Mouse (Mus musculus) macrophage (primary cell): ENCODE data around the gene Ankrd2. TPM values are rescaled to one million over a fixed set of nuclear protein-coding genes. Genes with fewer than 3 reads are reported as not detected.
"Not testable (repeated sequence)": the region's sequence is repeated elsewhere in the genome, so short reads cannot be mapped to it uniquely, and the experiment has no call there.

Source experiments
- H3K27ac ChIP-seq: fragments of 350-480 bp; formaldehyde crosslinking; 2 replicates; pipeline ENCODE4 v1.9.0; 2021
- H3K36me3 ChIP-seq: fragments of 350-480 bp; formaldehyde crosslinking; 2 replicates; pipeline ENCODE4 v1.9.0; 2021; ENCODE audit errors: inconsistent target
- H3K4me3 ChIP-seq: fragments of 350-480 bp; formaldehyde crosslinking; 2 replicates; pipeline ENCODE4 v1.9.0; 2021; ENCODE audit errors: inconsistent target
- H3K79me2 ChIP-seq: fragments of 350-480 bp; formaldehyde crosslinking; 2 replicates; pipeline ENCODE4 v1.9.0; 2021; ENCODE audit errors: inconsistent target
- WGBS: methylation state at CpG from one replicate; pipeline ENCODE4 v1.1.7; 2026; ENCODE audit warnings: inconsistent platforms; ENCODE audit not compliant: missing documents; 5-methylcytosine and 5-hydroxymethylcytosine counted together
- polyA plus RNA-seq: library from polyadenylated mRNA; stranded (reverse); fragments of 250-400 nt; gene quantifications from 3 replicates; pipeline ENCODE4 v1.2.4, GENCODE M21; 2018; ENCODE audit warnings: inconsistent platforms

Gene Ankrd2
- polyA plus RNA-seq, 1 experiment from 2014 or later: not detected

DNA sequence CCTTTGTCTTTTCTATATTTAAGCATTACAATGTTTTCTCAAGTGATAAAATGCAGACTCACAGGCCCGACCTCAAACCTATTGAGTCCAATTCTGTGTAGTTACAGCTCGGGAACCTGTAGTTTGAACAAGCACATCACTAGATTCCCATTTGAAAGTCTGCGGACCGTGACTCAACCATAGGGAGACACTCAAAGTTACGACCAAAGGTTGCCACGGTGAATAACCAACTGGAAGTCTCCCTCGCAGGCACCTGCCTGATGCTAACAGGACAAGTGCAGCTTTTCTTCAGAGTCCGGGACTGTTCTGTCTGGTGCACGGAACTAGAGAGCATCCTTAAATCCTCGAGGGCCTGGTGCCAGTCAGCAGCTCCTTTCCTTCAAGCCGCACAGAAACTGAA, 44.7 kb downstream of the Ankrd2 start:
- WGBS: 89% methylated on average over 11 of the region's 11 CpGs
- Histone ChIP-seq H3K36me3 (no peaks in the 10 kb centered on the region), H3K4me3 (no peak overlapping the region), H3K27ac (peak overlapping the region; percentile 86), H3K79me2 (no peaks in the 10 kb centered on the region)

DNA sequence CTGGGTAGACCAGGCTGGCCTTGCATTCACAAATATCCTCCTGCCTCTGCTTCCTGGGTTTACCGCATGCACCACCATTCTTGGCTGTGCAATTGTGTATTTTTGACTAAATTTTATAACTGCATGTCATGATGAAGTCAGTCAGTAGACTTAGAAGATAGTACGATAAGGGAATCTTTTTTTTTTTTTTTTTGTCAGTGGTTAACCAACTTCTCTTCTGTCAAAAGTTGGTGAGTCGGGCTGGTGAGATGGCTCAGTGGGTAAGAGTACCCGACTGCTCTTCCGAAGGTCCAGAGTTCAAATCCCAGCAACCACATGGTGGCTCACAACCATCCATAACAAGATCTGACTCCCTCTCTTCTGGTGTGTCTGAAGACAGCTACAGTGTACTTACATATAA, 45.8 kb downstream of the Ankrd2 start:
- not testable (repeated sequence) for H3K4me3 ChIP-seq, H3K79me2 ChIP-seq, H3K36me3 ChIP-seq
- H3K27ac ChIP-seq: peak overlapping the region; percentile 86; the same call in 1 of the 2 replicates
- WGBS: 100% methylated on average over 2 of the region's 5 CpGs

DNA sequence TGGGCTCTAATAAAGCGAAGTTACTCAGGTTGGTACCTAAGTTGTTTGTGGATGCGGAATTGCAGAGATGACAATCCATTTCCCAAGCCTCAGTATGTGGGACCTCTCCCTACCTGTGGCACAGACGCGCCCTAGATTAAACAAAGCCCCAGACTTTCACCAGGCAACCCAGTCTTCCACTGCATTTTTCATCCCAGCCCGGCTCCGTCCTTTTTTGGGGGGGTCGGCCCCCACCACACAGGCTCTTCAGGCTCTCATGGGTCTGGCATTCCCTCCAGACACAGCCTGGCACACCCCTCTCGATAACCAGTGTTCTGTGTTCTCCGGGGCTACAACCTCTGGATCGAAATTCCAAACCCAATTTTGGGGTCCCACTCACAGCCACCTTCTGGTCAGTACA, 49.9 kb downstream of the Ankrd2 start:
- no peaks in the 10 kb centered on the region for H3K36me3 ChIP-seq
- no peak overlapping the region for H3K27ac ChIP-seq
- 32% methylated on average over 10 of the region's 10 CpGs for WGBS
- H3K79me2 ChIP-seq: no peaks in the 10 kb centered on the region
- H3K4me3 ChIP-seq: peak overlapping the region; percentile 29

DNA sequence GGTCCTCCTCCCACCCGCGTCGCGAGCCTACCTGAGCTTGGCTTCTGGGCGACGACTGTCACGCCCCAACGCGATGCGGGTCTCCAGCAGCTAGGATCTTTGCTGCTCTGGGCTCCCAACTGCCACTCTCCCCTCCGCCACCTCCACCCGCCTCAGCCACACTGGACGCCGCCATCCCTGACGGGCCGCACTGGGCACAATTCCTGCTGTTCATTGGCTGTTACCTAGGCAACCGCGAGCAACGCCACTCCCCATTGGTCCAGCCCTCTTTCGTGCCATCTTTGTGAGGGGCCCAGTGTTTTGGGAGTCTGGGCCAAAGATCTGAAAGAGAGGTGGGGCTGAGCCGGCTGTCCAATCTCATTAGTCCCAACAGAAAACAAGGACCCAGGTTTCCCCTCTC, 50.4 kb downstream of the Ankrd2 start, which contains the start of gene Morn4:
Gene Morn4, minus strand, starts transcription at position 192 of the 400 bp plus-strand sequence.
- WGBS: 26% methylated on average over 21 of the region's 21 CpGs
- peak within 1 kb of the TSS; percentile 29 for H3K4me3 ChIP-seq
- H3K79me2 ChIP-seq: peaks cover 1% of the 10 kb centered on the region

DNA sequence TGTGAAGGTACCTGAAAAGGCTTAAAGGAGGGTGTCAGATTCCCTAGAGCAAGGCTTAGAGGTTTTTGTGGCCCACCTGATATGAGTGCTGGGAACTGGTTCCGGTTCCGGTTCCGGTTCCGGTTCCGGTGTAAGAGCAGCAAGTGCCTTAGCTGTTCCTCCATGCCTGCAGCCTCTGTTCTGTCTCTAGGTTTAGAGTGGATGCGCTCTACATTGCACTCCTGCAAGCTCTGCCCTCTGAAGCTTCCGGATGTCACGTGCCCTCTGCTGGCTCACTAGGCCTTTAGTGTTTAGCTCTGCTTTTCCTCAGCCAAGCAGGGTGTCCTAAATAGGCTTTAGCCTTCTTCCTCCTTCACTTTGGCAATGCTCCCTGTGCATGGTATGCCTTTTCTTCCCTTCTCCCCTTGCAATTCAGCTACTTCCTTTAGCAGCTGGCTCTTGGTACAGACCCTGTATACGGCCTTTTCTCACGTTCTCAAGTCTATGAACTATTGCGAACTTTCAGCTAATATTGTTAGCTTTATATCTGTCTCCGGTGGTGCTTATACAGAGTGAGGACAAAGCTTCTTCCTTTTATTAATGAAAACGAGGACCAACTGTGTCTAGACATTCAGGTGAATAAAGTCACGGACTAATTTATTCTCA, 53.4 kb downstream of the Ankrd2 start:
- Histone ChIP-seq H3K4me3 (peak overlapping the region; percentile 32), H3K79me2 (peaks cover 32% of the 10 kb centered on the region), H3K36me3 (0 out of 2 replicates have a peak, but pooled peaks cover 7% of the 10 kb centered on the region), H3K27ac (peak overlapping the region; percentile 98)
- 6% methylated on average over 14 of the region's 14 CpGs for WGBS

More for the DNA sequence above, 50.4 kb downstream of the Ankrd2 start, which contains the start of gene Morn4:
- no peaks in the 10 kb centered on the region for H3K36me3 ChIP-seq
- no peak within 1 kb of the TSS for H3K27ac ChIP-seq

DNA sequence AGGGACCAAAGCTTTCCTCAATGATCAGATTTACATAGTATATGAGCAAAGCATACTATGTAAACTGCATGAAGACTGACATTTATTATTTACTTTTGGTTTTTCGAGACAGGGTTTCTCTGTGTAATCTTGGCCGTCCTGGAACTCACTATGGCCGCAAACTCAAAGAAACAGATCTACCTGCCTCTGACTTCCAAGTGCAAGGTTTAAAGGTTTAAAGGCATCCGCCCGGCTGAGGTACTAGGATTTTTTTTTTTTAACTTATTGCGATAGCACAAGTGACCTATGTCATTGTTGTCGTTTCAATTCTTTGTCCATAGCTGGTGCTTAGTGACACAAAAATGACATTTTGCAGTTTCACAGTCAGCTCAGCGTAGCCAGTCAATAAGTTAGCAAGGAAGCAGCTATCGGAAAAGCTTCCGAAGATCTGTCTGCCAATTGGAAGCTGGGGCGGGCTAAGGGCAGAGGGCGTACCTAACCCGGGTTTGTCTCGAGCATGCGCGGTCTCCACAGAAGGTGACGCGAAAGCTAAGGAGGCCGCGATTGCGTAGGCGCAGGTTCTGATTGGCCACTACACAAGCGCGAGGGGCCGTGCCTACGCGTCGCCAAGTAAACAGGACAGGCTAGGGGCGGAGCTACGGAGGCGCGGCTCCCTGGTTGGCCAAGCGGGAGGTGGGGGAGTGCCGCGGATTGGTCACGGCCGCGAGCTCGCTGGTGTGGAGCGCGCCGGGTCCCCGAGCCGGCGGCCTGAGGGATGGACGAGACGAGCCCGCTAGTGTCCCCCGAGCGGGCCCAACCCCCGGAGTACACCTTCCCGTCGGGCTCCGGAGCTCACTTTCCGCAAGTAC, 54.2 kb downstream of the Ankrd2 start, which contains the start of gene Pi4k2a:
Gene Pi4k2a, plus strand, starts transcription at position 723 of the 848 bp plus-strand sequence.
- Histone ChIP-seq H3K36me3 (0 out of 2 replicates have a peak, but pooled peaks cover 7% of the 10 kb centered on the region), H3K79me2 (peaks cover 39% of the 10 kb centered on the region), H3K27ac (peak within 1 kb of the TSS; percentile 98), H3K4me3 (peak within 1 kb of the TSS; percentile 62)
- WGBS: under 1% methylated on average over 55 of the region's 55 CpGs

DNA sequence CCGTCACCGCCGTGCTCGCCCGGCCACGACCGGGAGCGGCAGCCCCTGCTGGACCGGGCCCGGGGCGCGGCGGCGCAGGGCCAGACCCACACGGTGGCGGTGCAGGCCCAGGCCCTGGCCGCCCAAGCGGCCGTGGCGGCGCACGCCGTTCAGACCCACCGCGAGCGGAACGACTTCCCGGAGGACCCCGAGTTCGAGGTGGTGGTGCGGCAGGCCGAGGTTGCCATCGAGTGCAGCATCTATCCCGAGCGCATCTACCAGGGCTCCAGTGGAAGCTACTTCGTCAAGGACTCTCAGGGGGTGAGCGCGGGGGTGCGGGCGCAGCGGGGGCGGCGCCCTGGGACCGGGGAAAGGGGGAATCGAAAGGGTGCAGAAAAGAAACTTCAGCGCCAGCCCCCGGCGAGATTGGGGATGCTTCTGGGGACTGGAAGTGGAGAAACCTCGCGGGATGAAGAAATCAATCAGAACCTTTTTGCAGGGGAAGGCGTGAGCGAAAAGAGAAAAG, 54.9 kb downstream of the Ankrd2 start:
- Histone ChIP-seq H3K27ac (peak overlapping the region; percentile 88), H3K36me3 (peaks cover 10% of the 10 kb centered on the region; the same call in 1 of the 2 replicates), H3K79me2 (peaks cover 46% of the 10 kb centered on the region), H3K4me3 (peak overlapping the region; percentile 62)
- WGBS: under 1% methylated on average over 48 of the region's 52 CpGs

Other genes starting within 250 kb of the Ankrd2 start
- gene Arhgap19, start 234.0 kb upstream of the Ankrd2 start, polyA plus RNA-seq: 95.1 to 159 TPM (median 112 TPM) in 3 replicates
- gene Frat1, start 206.0 kb upstream of the Ankrd2 start, polyA plus RNA-seq: 0.36 to 3.2 TPM (median 1.3 TPM) in 3 replicates
- 0.41 to 4.5 TPM (median 3.0 TPM) in 3 replicates for gene Frat2, start 187.9 kb upstream of the Ankrd2 start, polyA plus RNA-seq
- 3.8 to 15.5 TPM (median 6.8 TPM) in 3 replicates for gene Rrp12, start 139.8 kb upstream of the Ankrd2 start, polyA plus RNA-seq
- gene Pgam1, start 124.1 kb upstream of the Ankrd2 start, polyA plus RNA-seq: 316 to 518 TPM (median 374 TPM) in 3 replicates
- gene Exosc1, start 102.6 kb upstream of the Ankrd2 start, polyA plus RNA-seq: 15.3 to 37.7 TPM (median 36.0 TPM) in 3 replicates
- gene Zdhhc16, start 102.5 kb upstream of the Ankrd2 start, polyA plus RNA-seq: 17.4 to 32.6 TPM (median 29.9 TPM) in 3 replicates
- gene Mms19, start 54.8 kb upstream of the Ankrd2 start, polyA plus RNA-seq: 20.9 to 26.5 TPM (median 24.4 TPM) in 3 replicates
- gene Ubtd1, start 54.2 kb upstream of the Ankrd2 start, polyA plus RNA-seq: 25.8 to 42.9 TPM (median 41.2 TPM) in 3 replicates
- 1.3 to 2.2 TPM (median 1.9 TPM) in 3 replicates for gene Hoga1, start 9.6 kb downstream of the Ankrd2 start, polyA plus RNA-seq
- gene 4933411K16Rik, start 16.2 kb downstream of the Ankrd2 start, polyA plus RNA-seq: 0.19 to 0.27 TPM (median 0.27 TPM) in 3 replicates
- 2.7 to 5.4 TPM (median 5.3 TPM) in 3 replicates for gene Morn4, start 50.4 kb downstream of the Ankrd2 start, polyA plus RNA-seq
- gene Pi4k2a, start 54.5 kb downstream of the Ankrd2 start, polyA plus RNA-seq: 62.5 to 98.7 TPM (median 75.6 TPM) in 3 replicates
- gene Avpi1, start 93.1 kb downstream of the Ankrd2 start, polyA plus RNA-seq: 3.0 to 9.5 TPM (median 6.7 TPM) in 3 replicates
- gene Marveld1, start 111.4 kb downstream of the Ankrd2 start, polyA plus RNA-seq: 2.9 to 12.9 TPM (median 8.4 TPM) in 3 replicates
- 10.8 to 19.0 TPM (median 16.4 TPM) in 3 replicates for gene Zfyve27, start 128.0 kb downstream of the Ankrd2 start, polyA plus RNA-seq
- gene Sfrp5, start 166.3 kb downstream of the Ankrd2 start, polyA plus RNA-seq: 0.16 to 0.81 TPM in 2 of 3 replicates, not detected in the other
- not detected in 3 replicates for gene Golga7b, start 211.6 kb downstream of the Ankrd2 start, polyA plus RNA-seq